Mouse (Mus musculus): ENCODE data around the gene Atg5.
"Not testable (repeated sequence)": the region's sequence is repeated elsewhere in the genome, so short reads cannot be mapped to it uniquely, and the experiment has no call there.

The Atg5 gene

GRCm38 (mm10) chr10:44316280-44317270 is 48.4 kb downstream of the Atg5 start:
- no peak for DNase-seq

- DNase-seq, result peak; percentile 39
These were observed 54.0 kb downstream of the Atg5 start for GRCm38 (mm10) chr10:44322166-44322565.

DNA sequence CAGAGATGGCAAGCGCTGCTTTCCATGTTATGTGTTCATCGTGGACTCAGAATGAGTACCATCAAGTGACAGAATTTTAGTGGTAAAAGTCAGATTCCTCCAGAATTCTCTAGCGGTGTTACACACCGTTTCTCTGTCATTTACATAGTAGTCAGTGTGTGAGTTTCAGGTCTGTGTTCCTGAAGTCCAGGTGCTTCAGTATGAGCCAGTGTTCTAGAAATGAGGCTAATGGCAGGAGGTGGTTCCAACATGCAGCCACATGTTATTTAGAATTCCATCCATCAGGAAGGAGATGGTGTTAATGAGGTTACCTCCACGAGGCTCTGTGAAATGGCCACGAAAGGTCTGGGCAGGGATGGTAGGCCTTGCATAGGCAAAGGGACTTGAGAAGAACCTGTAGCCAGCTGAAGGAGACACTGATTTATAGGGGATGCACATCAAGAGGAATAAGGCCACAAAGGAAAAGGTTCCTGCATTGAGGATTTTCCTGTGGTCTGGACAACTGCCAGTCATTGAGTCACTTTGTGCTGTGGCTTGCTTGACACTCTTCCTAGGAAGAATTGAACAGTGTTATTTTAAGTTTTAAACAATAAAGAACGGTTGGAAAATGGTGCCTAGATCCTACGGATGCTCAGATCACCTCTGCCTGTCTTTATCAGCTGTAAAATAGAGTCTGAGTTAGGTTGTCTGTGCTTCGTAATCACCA is 55.1 kb downstream of the Atg5 start:
- no peak for DNase-seq

- DNase-seq, result no peak
These were observed 55.7 kb downstream of the Atg5 start for GRCm38 (mm10) chr10:44323836-44324235.

DNA sequence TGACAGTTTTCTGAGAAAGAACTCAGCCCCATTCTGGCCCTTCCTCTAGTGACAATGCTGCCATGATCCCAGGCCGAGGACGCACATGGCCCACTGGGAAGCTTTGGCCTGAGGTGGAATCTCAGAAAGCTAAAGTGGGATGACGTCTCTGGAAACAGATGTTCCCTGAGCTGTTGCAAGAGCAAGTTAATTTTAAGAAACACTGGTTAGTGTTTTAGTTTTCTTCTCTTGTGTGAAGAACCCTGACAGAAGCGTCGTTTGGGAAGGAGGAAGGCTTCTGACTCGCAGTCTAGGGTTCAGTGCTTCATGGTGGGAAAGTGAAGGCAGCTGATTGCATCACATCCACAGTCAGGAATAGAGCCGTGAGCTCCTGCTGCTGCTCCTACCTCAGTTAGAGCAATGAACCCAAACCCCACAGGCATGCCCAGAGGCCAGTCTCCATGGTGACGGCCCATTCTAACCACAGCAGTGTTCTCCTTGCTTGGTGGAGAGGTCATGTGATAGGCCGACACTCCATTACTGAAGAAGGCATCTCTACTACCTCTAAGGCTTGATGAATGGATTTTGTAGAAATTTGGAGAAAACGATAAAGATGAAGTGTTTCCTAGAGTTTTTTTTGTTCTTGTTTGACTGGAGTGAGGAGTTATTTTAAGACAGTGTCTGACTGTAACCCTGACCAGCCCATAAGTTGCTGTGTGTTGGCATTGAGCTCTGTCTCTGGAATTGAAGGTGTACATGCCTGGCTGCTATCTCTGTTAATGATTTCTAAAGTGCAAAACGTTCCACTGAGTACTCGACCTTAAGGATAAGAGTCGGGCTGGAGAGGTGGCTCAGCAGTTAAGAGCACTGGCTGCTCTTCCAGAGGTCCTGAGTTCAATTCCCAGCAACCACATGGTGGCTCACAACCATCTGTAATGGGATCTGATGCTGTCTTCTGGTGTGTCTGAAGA is 57.7 kb downstream of the Atg5 start:
- DNase-seq, result peak; percentile 28

DNA sequence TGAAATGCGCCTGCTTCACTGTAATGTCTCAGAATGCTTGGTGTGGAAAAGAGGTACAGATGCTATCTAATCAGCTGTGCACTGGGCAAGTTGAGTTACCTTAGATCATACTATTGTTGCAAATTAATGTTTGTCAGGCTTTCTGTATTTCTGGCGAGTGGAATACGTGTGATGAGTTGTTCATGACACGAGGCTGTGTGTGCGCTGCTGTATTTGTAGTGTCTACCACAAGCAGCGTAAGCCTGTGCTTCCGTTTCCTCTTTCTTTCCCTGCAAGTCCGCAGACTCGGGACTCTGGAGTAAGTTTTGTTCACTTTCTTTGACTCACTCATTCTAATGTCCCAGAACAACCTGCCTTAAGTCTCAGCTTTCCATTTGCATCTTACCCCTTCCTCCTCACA is 58.9 kb downstream of the Atg5 start:
- DNase-seq, result peak; percentile 27

DNA sequence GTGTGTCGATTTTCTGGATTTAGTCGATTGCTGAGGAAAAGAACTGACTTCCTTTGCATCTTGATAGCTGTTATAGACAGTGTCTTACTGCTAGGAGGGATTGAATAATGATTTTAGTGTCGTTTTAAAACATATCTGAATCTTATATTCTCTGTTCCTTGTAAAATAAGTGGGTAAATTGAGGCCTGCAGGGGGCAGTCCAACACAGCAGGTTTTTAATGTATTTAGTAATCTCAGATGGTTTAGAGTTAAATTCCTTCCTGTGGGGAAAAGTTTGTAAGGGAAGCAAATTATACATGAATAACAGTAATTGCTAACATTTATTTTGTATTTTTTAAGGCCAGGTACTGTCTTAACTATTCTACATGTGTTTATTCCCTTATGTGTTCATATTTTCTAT is 60.2 kb downstream of the Atg5 start:
- peak; percentile 21 for DNase-seq

DNA sequence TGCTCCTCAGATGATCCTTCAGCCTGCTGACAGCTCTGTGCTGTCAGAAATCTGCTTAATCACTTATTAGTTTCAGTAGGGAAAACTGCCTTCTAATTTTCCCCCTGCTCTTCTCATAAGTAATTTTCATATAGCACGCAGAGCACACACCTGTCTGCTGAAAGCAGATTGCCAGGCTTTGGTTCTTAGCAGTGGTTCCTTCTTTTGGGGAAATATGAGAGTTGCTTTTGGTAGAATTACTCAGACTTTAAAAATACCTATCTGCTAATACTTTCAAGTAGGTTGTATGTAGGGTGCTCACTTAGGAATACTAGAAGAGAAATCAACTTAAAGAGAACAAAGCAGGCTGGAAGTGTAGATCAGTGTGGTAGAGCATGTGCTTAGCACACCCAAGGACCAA is 62.6 kb downstream of the Atg5 start:
- no peak for DNase-seq

DNA sequence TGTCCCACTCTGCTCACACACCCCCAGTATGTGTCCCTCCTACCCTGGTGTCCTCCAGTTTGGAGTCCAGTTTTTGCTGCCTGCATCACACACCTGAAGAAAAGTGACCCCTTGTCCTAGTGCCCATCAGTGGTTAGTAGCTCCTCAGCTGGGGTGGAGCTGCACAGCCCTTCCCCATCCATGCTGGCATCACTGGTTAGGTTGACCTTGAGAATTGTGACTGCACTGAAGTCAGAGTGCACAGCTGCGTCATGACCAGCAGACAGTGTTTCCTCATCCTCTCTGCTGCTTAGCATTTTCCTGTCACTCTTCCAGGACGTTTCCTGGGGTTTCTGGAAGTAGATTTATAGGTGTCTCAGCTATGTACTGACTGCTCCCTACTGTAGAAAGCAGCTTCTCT is 63.3 kb downstream of the Atg5 start:
- no peak for DNase-seq

GRCm38 (mm10) chr10:44332656-44333055 is 64.5 kb downstream of the Atg5 start:
- not testable (repeated sequence) for DNase-seq

- DNase-seq, result not testable (repeated sequence)
These were observed 68.7 kb downstream of the Atg5 start for GRCm38 (mm10) chr10:44336641-44337382.

- DNase-seq, result no peak
These were observed 70.4 kb downstream of the Atg5 start for GRCm38 (mm10) chr10:44338571-44338970.

DNA sequence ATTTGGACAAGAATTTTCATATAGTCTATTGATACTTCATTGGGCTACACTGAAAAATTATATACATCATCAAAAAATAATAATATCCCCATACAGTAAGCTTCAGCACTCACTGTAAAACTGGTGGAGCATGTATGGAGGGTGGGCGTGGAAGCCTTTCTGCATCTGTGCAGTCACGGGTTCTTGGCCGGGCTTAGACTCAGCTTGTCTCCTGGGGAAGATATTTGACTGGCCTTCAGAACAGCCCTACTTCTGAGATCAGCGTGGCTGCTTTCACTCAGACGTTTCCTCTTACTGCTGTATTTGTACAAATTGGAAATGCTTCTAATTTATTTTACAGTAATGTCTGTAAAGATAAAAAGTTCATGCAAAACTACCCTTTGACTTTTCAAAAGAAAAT is 71.2 kb downstream of the Atg5 start:
- no peak for DNase-seq

GRCm38 (mm10) chr10:44340928-44341327 is 72.8 kb downstream of the Atg5 start:
- no peak for DNase-seq

GRCm38 (mm10) chr10:44341826-44342521 is 73.8 kb downstream of the Atg5 start:
- no peak for DNase-seq

DNA sequence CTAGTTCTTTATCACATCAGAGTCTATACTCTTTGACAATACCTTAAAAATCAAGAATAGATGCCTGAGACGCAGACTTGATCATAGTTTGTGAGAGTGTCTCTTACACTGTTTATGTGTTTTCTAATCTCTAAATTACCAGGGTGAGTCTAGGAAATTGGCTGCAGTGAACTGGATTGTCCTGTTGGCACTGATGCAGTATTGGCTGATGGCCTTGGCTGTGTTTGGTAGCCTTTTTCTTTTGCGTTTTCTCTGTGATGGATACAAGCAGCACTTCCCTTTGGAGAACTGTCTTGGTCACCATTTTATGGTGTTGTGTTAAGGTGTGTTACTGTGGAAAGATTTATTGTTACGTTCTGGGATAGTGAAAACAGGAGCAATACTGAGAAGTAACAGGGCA is 75.2 kb downstream of the Atg5 start:
- DNase-seq, result no peak

DNA sequence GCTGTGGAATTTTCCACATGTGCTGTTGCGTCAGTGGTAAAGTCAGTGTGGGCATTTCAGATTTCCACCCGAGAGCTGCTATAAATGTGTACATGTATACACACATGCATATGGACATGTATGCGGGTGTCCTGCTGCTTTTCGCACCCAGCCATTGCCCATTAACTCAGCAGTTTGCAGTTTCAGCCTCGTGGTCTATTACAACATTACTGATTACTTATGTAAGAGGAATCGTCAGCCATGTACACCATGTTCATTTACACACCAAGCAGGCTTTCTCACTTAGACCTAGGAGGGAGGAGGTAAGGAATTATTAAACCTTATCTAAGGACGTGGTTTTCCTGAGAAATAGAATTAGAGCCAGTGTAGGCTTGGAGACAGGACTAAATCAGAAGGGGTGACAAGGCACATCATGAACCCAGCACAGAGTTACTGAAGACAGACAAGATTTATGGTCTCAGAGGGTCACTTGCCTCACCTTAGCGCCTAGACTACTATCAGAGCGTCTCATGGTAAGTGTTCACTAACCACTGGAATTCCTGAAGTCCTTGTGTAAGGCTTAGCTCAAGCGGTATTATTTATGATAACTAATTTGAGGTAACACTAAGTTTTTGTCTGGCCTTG is 79.5 kb downstream of the Atg5 start:
- DNase-seq, result no peak

GRCm38 (mm10) chr10:44348474-44349415 is 80.6 kb downstream of the Atg5 start:
- DNase-seq, result no peak

GRCm38 (mm10) chr10:44353467-44353866 is 85.3 kb downstream of the Atg5 start:
- no peak for DNase-seq

DNA sequence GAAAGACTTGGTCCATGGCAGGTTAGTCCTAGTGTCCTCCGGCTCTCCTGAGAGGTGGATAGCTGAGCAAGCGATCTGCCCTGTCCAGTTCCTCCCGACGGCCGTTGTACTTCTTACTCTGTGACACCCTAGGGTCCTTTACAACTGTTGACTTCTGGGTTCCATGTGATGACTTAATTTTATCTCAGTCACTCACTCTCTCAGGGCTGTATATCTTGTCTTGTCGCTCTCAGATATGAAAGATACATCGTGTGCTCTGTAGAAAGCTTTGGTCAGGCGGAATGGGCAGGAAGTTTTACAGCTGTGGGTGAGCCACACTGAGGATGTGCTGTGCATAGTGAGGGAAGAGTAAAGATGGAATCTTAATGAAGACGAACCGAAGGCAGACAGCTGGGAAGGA is 86.2 kb downstream of the Atg5 start:
- DNase-seq, result no peak
